Mouse (Mus musculus): ENCODE measurements around the gene Erich6. TPM values are rescaled to one million over a fixed set of nuclear protein-coding genes. Genes with fewer than 3 reads are reported as not detected.

Gene Erich6
- 0.35 and 0.50 TPM in 2 replicates for polyA plus RNA-seq (2015; fragmentation: Nextera tagmentation; extraction: Ambion mirVana)

DNA sequence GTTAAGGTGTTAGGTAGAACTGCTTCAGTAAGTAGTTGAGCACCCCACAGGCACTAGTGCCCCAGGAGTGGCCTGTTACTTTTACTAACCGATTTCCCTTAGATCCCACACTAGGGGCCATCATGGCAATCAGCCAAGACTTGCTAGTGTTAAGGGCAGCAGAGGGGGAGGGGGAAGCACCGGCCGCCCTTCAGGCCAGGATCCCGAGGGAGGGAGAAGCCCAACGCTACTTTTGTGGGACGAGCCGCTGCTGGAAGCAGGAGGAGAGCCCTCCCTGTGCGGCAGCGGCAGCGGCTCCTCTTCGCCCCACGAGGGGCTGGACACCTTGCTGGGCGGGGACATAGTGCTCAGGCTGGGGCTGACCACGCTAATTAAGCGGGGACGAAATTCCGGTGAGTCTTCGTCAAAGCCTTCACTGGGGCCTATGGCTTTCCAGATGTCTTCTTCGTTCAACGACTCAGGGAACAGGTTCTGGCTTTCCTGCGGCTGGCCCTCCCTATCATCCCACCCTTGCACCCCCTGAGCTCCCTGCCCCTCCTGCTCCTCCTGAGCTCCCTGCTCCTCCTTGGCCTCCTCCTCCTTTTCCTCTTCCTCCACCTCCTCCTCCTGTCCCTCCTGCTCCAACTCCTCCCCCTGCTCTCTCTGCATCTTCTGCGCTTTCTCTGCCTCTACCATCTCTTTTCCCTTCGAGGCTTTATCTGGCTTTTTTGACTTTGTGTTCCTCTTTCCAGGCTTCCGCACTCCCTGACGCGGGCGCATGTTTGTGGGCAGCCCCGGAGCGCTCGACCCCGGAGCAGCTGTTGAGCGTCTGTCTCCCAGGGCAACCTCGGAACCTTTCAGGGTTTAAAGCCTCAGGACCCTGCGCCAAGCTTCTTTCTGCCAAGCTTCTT is at the start of gene Erich6:
Erich6 (minus strand) TSS at position 802 of the 890 bp plus-strand sequence.

DNA sequence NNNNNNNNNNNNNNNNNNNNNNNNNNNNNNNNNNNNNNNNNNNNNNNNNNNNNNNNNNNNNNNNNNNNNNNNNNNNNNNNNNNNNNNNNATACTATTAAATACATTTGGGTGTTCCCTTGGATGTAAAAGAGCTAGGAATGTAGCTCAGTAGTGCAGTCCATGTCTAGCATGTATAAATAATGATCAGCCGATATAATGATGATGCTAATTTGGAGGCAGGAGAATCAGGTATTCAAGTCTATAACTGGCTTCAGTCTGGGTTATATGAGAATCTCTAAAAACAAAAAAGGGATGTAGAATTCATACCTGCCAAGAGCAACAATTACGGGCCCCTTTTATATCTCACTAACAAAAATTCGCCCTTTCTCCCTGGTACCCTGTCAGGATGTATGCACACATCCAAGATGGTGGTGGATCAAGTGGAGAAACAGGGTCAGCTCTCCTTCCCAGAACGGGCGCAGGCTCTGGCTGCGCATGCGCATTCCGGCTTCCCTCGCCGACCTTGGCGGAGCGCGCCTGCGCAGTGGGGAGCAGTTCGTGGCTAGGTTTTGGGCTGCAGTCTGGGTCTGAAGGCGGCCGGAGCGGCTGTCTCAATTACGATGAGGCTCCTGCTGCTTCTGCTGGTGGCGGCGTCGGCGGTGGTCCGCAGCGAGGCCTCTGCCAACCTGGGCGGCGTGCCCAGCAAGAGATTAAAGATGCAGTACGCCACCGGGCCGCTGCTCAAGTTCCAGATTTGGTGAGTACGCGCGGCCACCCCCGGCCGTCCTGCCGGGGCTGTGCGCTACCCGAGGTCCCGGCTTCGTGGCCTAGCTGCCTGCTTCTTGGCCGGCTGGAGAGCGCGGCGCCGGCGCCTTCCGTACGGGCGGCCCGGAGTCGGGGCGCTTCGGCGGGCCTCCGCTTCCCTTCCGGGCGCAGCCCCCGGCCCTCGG is 60.6 kb downstream of the Erich6 start, which contains the start of gene Selenot:
Selenot (plus strand) TSS at position 500 of the 930 bp plus-strand sequence.

Other genes with a start within 250 kb of the Erich6 start
- gene Tsc22d2, start 222.5 kb downstream of the Erich6 start, polyA plus RNA-seq (2015; fragmentation: Nextera tagmentation; extraction: Ambion mirVana): 12.5 and 13.3 TPM in 2 replicates
- 33.4 and 35.1 TPM in 2 replicates for gene Eif2a, start 111.4 kb downstream of the Erich6 start, polyA plus RNA-seq (2015; fragmentation: Nextera tagmentation; extraction: Ambion mirVana)
- 50.7 and 54.0 TPM in 2 replicates for gene Serp1, start 111.3 kb downstream of the Erich6 start, polyA plus RNA-seq (2015; fragmentation: Nextera tagmentation; extraction: Ambion mirVana)
- gene Selenot, start 60.6 kb downstream of the Erich6 start, polyA plus RNA-seq (2015; fragmentation: Nextera tagmentation; extraction: Ambion mirVana): 28.1 and 31.8 TPM in 2 replicates
- gene Siah2, start 55.2 kb upstream of the Erich6 start, polyA plus RNA-seq (2015; fragmentation: Nextera tagmentation; extraction: Ambion mirVana): 13.4 and 16.0 TPM in 2 replicates
- gene Mindy4b-ps, start 185.1 kb upstream of the Erich6 start, polyA plus RNA-seq (2015; fragmentation: Nextera tagmentation; extraction: Ambion mirVana): 0.09 TPM in 1 of 2 replicates, not detected in the other
- gene Clrn1, start 248.1 kb upstream of the Erich6 start, polyA plus RNA-seq (2015; fragmentation: Nextera tagmentation; extraction: Ambion mirVana): 1.2 and 1.5 TPM in 2 replicates

Measured in neural tube, postnatal 0 days (tissue).